Mouse (Mus musculus): ENCODE measurements around the gene Fut11. TPM values are rescaled to one million over a fixed set of nuclear protein-coding genes. Genes with fewer than 3 reads are reported as not detected.
"Not testable (repeated sequence)": the region's sequence is repeated elsewhere in the genome, so short reads cannot be mapped to it uniquely, and the experiment has no call there.

Fut11 gene
- total RNA-seq, 2 experiments from 2014 or later: 6.0 to 7.4 TPM

GRCm38 (mm10) chr14:20672990-20673389 is 21.8 kb upstream of the Fut11 start:
- no peak for DNase-seq (ENCODE audit: low spot score)
- intact Hi-C loops (cut with DNase I): no loop called here

GRCm38 (mm10) chr14:20673735-20674063 is 21.1 kb upstream of the Fut11 start:
- intact Hi-C loops (cut with DNase I): loop anchor here (2.0 kb wide), 1 partner anchor 19 kb away; no protein-coding TSS in a partner anchor
- DNase-seq (ENCODE audit: low spot score): no peak

GRCm38 (mm10) chr14:20674064-20674833 is 20.5 kb upstream of the Fut11 start, which contains the start of gene Sec24c:
TSS of gene Sec24c (plus strand) at chr14:20674308.
- intact Hi-C loops (cut with DNase I): loop anchor here (2.0 kb wide), 1 partner anchor 19 kb away; no protein-coding TSS in a partner anchor
- peak; percentile 92 for DNase-seq (ENCODE audit: low spot score)

GRCm38 (mm10) chr14:20677906-20678305 is 16.9 kb upstream of the Fut11 start:
- DNase-seq (ENCODE audit: low spot score): no peak
- intact Hi-C loops (cut with DNase I): no loop called here

GRCm38 (mm10) chr14:20681742-20682141 is 13.0 kb upstream of the Fut11 start:
- intact Hi-C loops (cut with DNase I): no loop called here
- DNase-seq (ENCODE audit: low spot score): no peak

GRCm38 (mm10) chr14:20682498-20682897 is 12.3 kb upstream of the Fut11 start:
- no peak for DNase-seq (ENCODE audit: low spot score)
- intact Hi-C loops (cut with DNase I): no loop called here

- no peak for DNase-seq (ENCODE audit: low spot score)
- intact Hi-C loops (cut with DNase I): no loop called here
Observed at GRCm38 (mm10) chr14:20686576-20686975, 8.2 kb upstream of the Fut11 start.

- intact Hi-C loops (cut with DNase I): no loop called here
- no peak for DNase-seq (ENCODE audit: low spot score)
Observed at GRCm38 (mm10) chr14:20689009-20689408, 5.8 kb upstream of the Fut11 start.

- intact Hi-C loops (cut with DNase I): loop anchor here (2.0 kb wide), 1 partner anchor 17 kb away; the partner anchor contains the start of gene Sec24c
- DNase-seq (ENCODE audit: low spot score): no peak
Observed at GRCm38 (mm10) chr14:20691772-20692171, 3.0 kb upstream of the Fut11 start.

GRCm38 (mm10) chr14:20693589-20694101 is 1.1 kb upstream of the Fut11 start:
- intact Hi-C loops (cut with DNase I): loop anchor here (2.0 kb wide), 1 partner anchor 19 kb away; the partner anchor contains the start of gene Sec24c
- DNase-seq (ENCODE audit: low spot score): no peak

- intact Hi-C loops (cut with DNase I): no loop called here
- no peak for DNase-seq (ENCODE audit: low spot score)
Observed at GRCm38 (mm10) chr14:20694185-20694883, 434 bp upstream of the Fut11 start.

GRCm38 (mm10) chr14:20695761-20696520 is 1.2 kb downstream of the Fut11 start:
- intact Hi-C loops (cut with DNase I): loop anchor here (5.0 kb wide), 1 partner anchor 101 kb away; no protein-coding TSS in a partner anchor
- no peak for DNase-seq (ENCODE audit: low spot score)

- intact Hi-C loops (cut with DNase I): loop anchor here (5.0 kb wide), 1 partner anchor 100 kb away; no protein-coding TSS in a partner anchor
- DNase-seq (ENCODE audit: low spot score): no peak
Observed at GRCm38 (mm10) chr14:20696986-20697385, 2.2 kb downstream of the Fut11 start.

- DNase-seq (ENCODE audit: low spot score): no peak
Observed at GRCm38 (mm10) chr14:20698515-20698914, 3.7 kb downstream of the Fut11 start.

GRCm38 (mm10) chr14:20700362-20700761 is 5.6 kb downstream of the Fut11 start:
- intact Hi-C loops (cut with DNase I): no loop called here
- no peak for DNase-seq (ENCODE audit: low spot score)

More at GRCm38 (mm10) chr14:20698515-20698914, 3.7 kb downstream of the Fut11 start:
- intact Hi-C loops (cut with DNase I): loop anchor here (5.0 kb wide), 1 partner anchor 99 kb away; no protein-coding TSS in a partner anchor

- DNase-seq (ENCODE audit: low spot score): no peak
- intact Hi-C loops (cut with DNase I): no loop called here
Observed at GRCm38 (mm10) chr14:20701554-20701953, 6.8 kb downstream of the Fut11 start.

GRCm38 (mm10) chr14:20702096-20702740 is 7.5 kb downstream of the Fut11 start:
- intact Hi-C loops (cut with DNase I): no loop called here
- no peak for DNase-seq (ENCODE audit: low spot score)

GRCm38 (mm10) chr14:20702741-20703381 is 8.1 kb downstream of the Fut11 start, which contains the start of gene Chchd1:
TSS of gene Chchd1 (plus strand) at chr14:20703006.
- intact Hi-C loops (cut with DNase I): no loop called here
- peak; percentile 77 for DNase-seq (ENCODE audit: low spot score)

- intact Hi-C loops (cut with DNase I); DNase-seq (ENCODE audit: low spot score): not testable (repeated sequence)
Observed at GRCm38 (mm10) chr14:20703461-20703860, 8.7 kb downstream of the Fut11 start.

All from heart, postnatal 25 days (tissue).